Mouse (Mus musculus) kidney, embryonic 14.5 days (tissue): ENCODE data around the gene Gm21915. TPM values are rescaled to one million over a fixed set of nuclear protein-coding genes. Genes with fewer than 3 reads are reported as not detected.

ENCODE experiments used
- ATAC-seq: fragments of 200-750 bp; cut with Nextera tagmentation; 2 replicates; pipeline ENCODE4 v1.8.0; 2017; ENCODE audit warnings: moderate number of reproducible peaks, mild to moderate bottlenecking, moderate TSS enrichment, moderate library complexity; ENCODE audit not compliant: low FRiP score, low TSS enrichment
- H3K27ac ChIP-seq: fragments of 300-500 bp; sonication (generic); 2 replicates; pipeline ENCODE4 v1.5.1; 2014; ENCODE audit warnings: low read depth, mild to moderate bottlenecking, low read length, moderate library complexity, mixed read lengths
- H3K27me3 ChIP-seq: fragments of 300-500 bp; sonication (generic); 2 replicates; pipeline ENCODE4 v1.6.1; 2014; ENCODE audit warnings: mild to moderate bottlenecking, low read length; ENCODE audit not compliant: control insufficient read depth, insufficient read depth
- H3K36me3 ChIP-seq: fragments of 300-500 bp; sonication (generic); 2 replicates; pipeline ENCODE4 v1.6.1; 2014; ENCODE audit warnings: low read length, mixed read lengths; ENCODE audit not compliant: control insufficient read depth, insufficient read depth
- H3K4me1 ChIP-seq: fragments of 300-500 bp; sonication (generic); 2 replicates; pipeline ENCODE4 v1.6.1; 2014; ENCODE audit warnings: low read length, mixed read lengths; ENCODE audit not compliant: control insufficient read depth, insufficient read depth
- H3K4me2 ChIP-seq: fragments of 300-500 bp; sonication (generic); replicated peaks from 2 replicates; pipeline ENCODE4 v1.6.1; 2014; ENCODE audit warnings: low read depth, mild to moderate bottlenecking, low read length
- H3K4me3 ChIP-seq: fragments of 300-500 bp; sonication (generic); 2 replicates; pipeline ENCODE4 v1.5.1; 2014; ENCODE audit warnings: mild to moderate bottlenecking, low read length
- H3K9ac ChIP-seq: fragments of 300-500 bp; sonication (generic); 2 replicates; pipeline ENCODE4 v1.6.1; 2014; ENCODE audit warnings: low read depth, mild to moderate bottlenecking, low read length, moderate library complexity
- H3K9me3 ChIP-seq: fragments of 300-500 bp; sonication (generic); 2 replicates; pipeline ENCODE4 v1.6.1; 2016; ENCODE audit warnings: low read length; ENCODE audit not compliant: control insufficient read depth
- WGBS: fragments of 180-500 bp; shearing (Covaris S2); extraction: QIAGEN DNeasy Blood & Tissue Kit; methylation state at CpG from one replicate; pipeline ENCODE4 v1.1.7; 2014; 5-methylcytosine and 5-hydroxymethylcytosine counted together
- polyA plus RNA-seq: library from polyadenylated mRNA; unstranded; fragments of >200 nt; fragmentation: Nextera tagmentation; extraction: Ambion mirVana; gene quantifications from 2 replicates; pipeline ENCODE4 v1.2.1, GENCODE M21; 2014

Gene Gm21915
- polyA plus RNA-seq, 1 experiment from 2014 or later = not detected

GRCm38 (mm10) chr9:40700253-40700652, 29.8 kb downstream of the Gm21915 start:
- Histone ChIP-seq H3K27me3 (no peaks in the 10 kb centered on the region), H3K36me3 (no peaks in the 10 kb centered on the region), H3K27ac (no peak overlapping the region), H3K9me3 (no peaks in the 10 kb centered on the region), H3K4me2 (no peak overlapping the region), H3K4me3 (no peak overlapping the region), H3K4me1 (peaks cover 18% of the 10 kb centered on the region), H3K9ac (no peak overlapping the region)
- WGBS = 94% methylated on average over 5 of the region's 5 CpGs
- ATAC-seq = no peak

- ATAC-seq = peak; percentile 68
Observed at GRCm38 (mm10) chr9:40704364-40705276, 34.2 kb downstream of the Gm21915 start.

GRCm38 (mm10) chr9:40708448-40709140, 38.2 kb downstream of the Gm21915 start:
- Histone ChIP-seq H3K4me3 (no peak overlapping the region), H3K27ac (peak overlapping the region; percentile 70; the same call in 1 of the 2 replicates), H3K9ac (no peak overlapping the region), H3K9me3 (no peaks in the 10 kb centered on the region), H3K27me3 (no peaks in the 10 kb centered on the region), H3K4me1 (peaks cover 38% of the 10 kb centered on the region), H3K4me2 (no peak overlapping the region), H3K36me3 (no peaks in the 10 kb centered on the region)
- 46% methylated on average over 12 of the region's 12 CpGs for WGBS
- ATAC-seq = peak; percentile 33

More at GRCm38 (mm10) chr9:40704364-40705276, 34.2 kb downstream of the Gm21915 start:
- Histone ChIP-seq H3K4me2 (no peak overlapping the region), H3K27ac (peak overlapping the region; percentile 71; the same call in 1 of the 2 replicates), H3K9ac (no peak overlapping the region), H3K4me3 (no peak overlapping the region), H3K36me3 (no peaks in the 10 kb centered on the region), H3K4me1 (peaks cover 38% of the 10 kb centered on the region), H3K27me3 (no peaks in the 10 kb centered on the region), H3K9me3 (no peaks in the 10 kb centered on the region)
- 13% methylated on average over 10 of the region's 10 CpGs for WGBS

GRCm38 (mm10) chr9:40709141-40709537, 38.7 kb downstream of the Gm21915 start:
- Histone ChIP-seq H3K4me1 (peaks cover 35% of the 10 kb centered on the region), H3K9me3 (no peaks in the 10 kb centered on the region), H3K36me3 (no peaks in the 10 kb centered on the region), H3K27me3 (no peaks in the 10 kb centered on the region), H3K27ac (peak overlapping the region; percentile 6; the same call in 1 of the 2 replicates), H3K4me3 (no peak overlapping the region), H3K4me2 (no peak overlapping the region), H3K9ac (no peak overlapping the region)
- WGBS = 55% methylated on average over 7 of the region's 7 CpGs
- ATAC-seq = no peak

DNA sequence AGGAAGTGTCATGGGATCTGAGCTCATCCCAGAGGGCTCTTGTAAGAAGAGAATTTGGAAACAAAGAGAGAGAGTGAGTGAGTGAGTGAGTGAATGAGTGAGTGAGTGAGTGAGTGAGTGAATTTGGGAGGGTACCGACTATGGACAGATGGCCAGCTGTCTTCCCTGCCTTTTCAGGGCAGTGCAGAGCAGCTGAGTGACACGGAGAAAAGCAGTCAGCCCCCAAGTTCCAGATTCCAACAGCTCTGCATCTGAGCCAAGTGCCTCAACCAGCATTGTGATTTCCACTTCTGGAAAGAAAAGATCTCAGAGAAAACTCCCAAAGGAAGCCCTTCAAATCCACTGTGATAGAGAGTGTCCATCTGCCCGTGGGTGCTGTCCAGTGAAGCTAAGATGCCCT, 39.2 kb downstream of the Gm21915 start:
- WGBS = 49% methylated on average over 3 of the region's 3 CpGs
- no peak for ATAC-seq
- peaks cover 31% of the 10 kb centered on the region for H3K4me1 ChIP-seq
- H3K27ac ChIP-seq = 0 out of 2 replicates have a peak overlapping the region, but pooled peaks have one; percentile 6
- H3K36me3 ChIP-seq = no peaks in the 10 kb centered on the region
- H3K9ac ChIP-seq = no peak overlapping the region
- no peaks in the 10 kb centered on the region for H3K9me3 ChIP-seq
- no peak overlapping the region for H3K4me3 ChIP-seq
- no peak overlapping the region for H3K4me2 ChIP-seq
- no peaks in the 10 kb centered on the region for H3K27me3 ChIP-seq

DNA sequence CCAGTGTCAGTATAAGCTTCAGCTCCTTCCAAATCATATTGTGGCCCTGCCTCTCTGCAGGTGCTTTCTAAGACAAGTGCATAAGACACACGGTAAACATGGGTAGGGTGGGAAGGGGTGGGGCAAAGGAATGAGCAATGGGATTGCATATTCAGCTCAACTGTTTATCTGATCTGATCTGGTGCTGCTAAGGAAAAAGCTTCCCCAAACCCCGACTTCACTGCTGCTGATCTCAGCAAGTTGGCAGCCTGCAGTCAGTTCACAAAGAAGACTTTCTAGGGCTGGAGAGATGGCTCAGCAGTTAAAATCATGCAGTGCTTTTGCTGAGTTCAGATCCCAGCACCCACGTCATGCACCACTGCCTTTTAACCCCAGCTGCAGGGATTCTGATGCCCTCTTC, 39.6 kb downstream of the Gm21915 start:
- no peaks in the 10 kb centered on the region for H3K9me3 ChIP-seq
- ATAC-seq = no peak
- H3K27me3 ChIP-seq = no peaks in the 10 kb centered on the region
- H3K27ac ChIP-seq = 0 out of 2 replicates have a peak overlapping the region, but pooled peaks have one; percentile 6
- peaks cover 27% of the 10 kb centered on the region for H3K4me1 ChIP-seq
- WGBS = 63% methylated on average over 3 of the region's 3 CpGs
- H3K4me3 ChIP-seq = no peak overlapping the region
- H3K4me2 ChIP-seq = no peak overlapping the region
- H3K36me3 ChIP-seq = no peaks in the 10 kb centered on the region
- H3K9ac ChIP-seq = no peak overlapping the region

DNA sequence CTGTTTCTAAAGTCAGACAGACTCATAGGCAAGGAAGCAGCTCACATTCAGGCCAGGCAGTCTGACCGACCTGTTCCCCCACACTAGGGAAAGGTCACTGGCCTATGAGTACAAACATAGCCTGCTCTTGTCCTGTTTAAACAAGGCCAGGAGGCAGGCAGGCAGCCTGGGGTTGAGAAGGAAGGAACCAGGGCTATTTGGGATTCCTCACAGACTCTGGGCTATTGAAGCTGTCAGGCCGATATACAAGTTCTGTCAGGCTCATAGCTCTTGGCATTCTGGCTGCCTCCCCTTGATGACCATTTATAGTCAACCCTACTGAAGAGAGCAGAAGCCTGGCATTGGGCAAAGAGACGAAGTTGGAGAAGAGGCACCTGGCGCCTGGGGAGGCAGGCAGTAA, 41.2 kb downstream of the Gm21915 start:
- ATAC-seq = no peak
- Histone ChIP-seq H3K4me3 (no peak overlapping the region), H3K27ac (no peak overlapping the region), H3K9ac (no peak overlapping the region), H3K9me3 (no peaks in the 10 kb centered on the region), H3K4me2 (no peak overlapping the region), H3K4me1 (peaks cover 22% of the 10 kb centered on the region), H3K36me3 (no peaks in the 10 kb centered on the region), H3K27me3 (no peaks in the 10 kb centered on the region)
- WGBS = 66% methylated on average over 4 of the region's 4 CpGs

DNA sequence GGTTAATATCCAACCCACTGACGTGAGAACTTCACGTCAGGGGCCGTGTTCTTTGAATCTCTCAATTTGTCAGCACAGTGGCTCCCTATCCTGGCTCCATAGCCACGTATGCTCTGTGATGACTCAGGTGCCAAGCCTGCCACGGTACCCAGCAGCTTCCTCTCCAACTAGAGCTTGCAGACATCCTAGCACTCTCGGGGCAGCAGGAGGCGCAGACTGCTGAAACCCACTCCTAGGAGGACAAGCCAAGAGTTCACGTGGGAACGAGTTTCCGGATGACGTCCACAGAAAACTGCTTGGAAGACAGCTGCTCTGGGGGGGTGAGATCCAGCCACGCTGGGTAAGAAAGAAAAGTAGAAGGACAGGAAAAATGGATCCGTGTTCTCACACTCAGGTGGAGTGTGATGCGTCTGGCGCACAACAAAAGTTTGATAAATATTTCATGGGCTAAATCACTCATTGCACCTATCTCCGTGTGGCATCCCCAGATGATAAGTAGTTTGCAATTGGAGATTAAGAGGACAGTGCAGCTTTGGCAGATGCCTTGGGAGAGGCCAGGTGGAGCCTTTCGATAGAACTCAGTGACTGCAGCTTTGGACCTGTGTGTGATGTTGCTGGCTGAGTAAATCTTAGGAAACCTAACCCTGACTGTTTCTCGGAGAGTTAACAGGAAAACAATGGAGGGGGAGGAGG, 46.9 kb downstream of the Gm21915 start:
- Histone ChIP-seq H3K9ac (no peak overlapping the region), H3K4me2 (no peak overlapping the region; the same call in 1 of the 2 replicates), H3K36me3 (no peaks in the 10 kb centered on the region), H3K4me3 (no peak overlapping the region), H3K27me3 (no peaks in the 10 kb centered on the region), H3K9me3 (no peaks in the 10 kb centered on the region), H3K4me1 (peaks cover 27% of the 10 kb centered on the region), H3K27ac (peak overlapping the region; percentile 67; the same call in 1 of the 2 replicates)
- WGBS = 39% methylated on average over 18 of the region's 18 CpGs
- peak; percentile 37; the same call in 1 of the 2 replicates for ATAC-seq
